Mouse (Mus musculus): Measurements from ENCODE around the gene Dvl2.
A peak's percentile ranks its signal among the peaks of the same experiment; 100 is the strongest.

Dvl2 gene

GRCm38 (mm10) chr11:70028401-70029129, 28.2 kb downstream of the Dvl2 start:
- DNase-seq (ENCODE audit: low read depth, low spot score), result no peak

GRCm38 (mm10) chr11:70029130-70029801, 28.9 kb downstream of the Dvl2 start:
- DNase-seq (ENCODE audit: low read depth, low spot score), result peak; percentile 90

GRCm38 (mm10) chr11:70029829-70030550, 29.6 kb downstream of the Dvl2 start:
- no peak for DNase-seq (ENCODE audit: low read depth, low spot score)

- DNase-seq (ENCODE audit: low read depth, low spot score), result no peak
Observed at GRCm38 (mm10) chr11:70030651-70031320, 30.4 kb downstream of the Dvl2 start.

- DNase-seq (ENCODE audit: low read depth, low spot score), result no peak
Observed at GRCm38 (mm10) chr11:70031321-70031670, 30.9 kb downstream of the Dvl2 start.

GRCm38 (mm10) chr11:70038174-70038573, 37.8 kb downstream of the Dvl2 start:
- DNase-seq (ENCODE audit: low read depth, low spot score), result no peak

- no peak for DNase-seq (ENCODE audit: low read depth, low spot score)
Observed at GRCm38 (mm10) chr11:70039631-70040030, 39.2 kb downstream of the Dvl2 start.

GRCm38 (mm10) chr11:70040184-70040583, 39.8 kb downstream of the Dvl2 start:
- no peak for DNase-seq (ENCODE audit: low read depth, low spot score)

- DNase-seq (ENCODE audit: low read depth, low spot score), result no peak
Observed at GRCm38 (mm10) chr11:70042309-70043085, 42.1 kb downstream of the Dvl2 start.

- DNase-seq (ENCODE audit: low read depth, low spot score), result no peak
Observed at GRCm38 (mm10) chr11:70043665-70044064, 43.3 kb downstream of the Dvl2 start.

- DNase-seq (ENCODE audit: low read depth, low spot score), result no peak
Observed at GRCm38 (mm10) chr11:70045435-70045834, 45.0 kb downstream of the Dvl2 start.

- DNase-seq (ENCODE audit: low read depth, low spot score), result no peak
Observed at GRCm38 (mm10) chr11:70049366-70049765, 49.0 kb downstream of the Dvl2 start.

GRCm38 (mm10) chr11:70049816-70050215, 49.4 kb downstream of the Dvl2 start:
- no peak for DNase-seq (ENCODE audit: low read depth, low spot score)

GRCm38 (mm10) chr11:70053156-70053555, 52.8 kb downstream of the Dvl2 start:
- DNase-seq (ENCODE audit: low read depth, low spot score), result no peak

GRCm38 (mm10) chr11:70053898-70054570, 53.6 kb downstream of the Dvl2 start, which contains the start of gene Asgr1:
TSS of gene Asgr1 (plus strand) at chr11:70054085.
- DNase-seq (ENCODE audit: low read depth, low spot score), result no peak

GRCm38 (mm10) chr11:70055618-70056214, 55.3 kb downstream of the Dvl2 start:
- peak; percentile 56 for DNase-seq (ENCODE audit: low read depth, low spot score)

- DNase-seq (ENCODE audit: low read depth, low spot score), result no peak
Observed at GRCm38 (mm10) chr11:70057805-70058204, 57.4 kb downstream of the Dvl2 start.

GRCm38 (mm10) chr11:70059930-70060329, 59.5 kb downstream of the Dvl2 start:
- no peak for DNase-seq (ENCODE audit: low read depth, low spot score)
